Comparison of ENCODE assay signal across 13 mouse cellular contexts in the genomic region with DNA sequence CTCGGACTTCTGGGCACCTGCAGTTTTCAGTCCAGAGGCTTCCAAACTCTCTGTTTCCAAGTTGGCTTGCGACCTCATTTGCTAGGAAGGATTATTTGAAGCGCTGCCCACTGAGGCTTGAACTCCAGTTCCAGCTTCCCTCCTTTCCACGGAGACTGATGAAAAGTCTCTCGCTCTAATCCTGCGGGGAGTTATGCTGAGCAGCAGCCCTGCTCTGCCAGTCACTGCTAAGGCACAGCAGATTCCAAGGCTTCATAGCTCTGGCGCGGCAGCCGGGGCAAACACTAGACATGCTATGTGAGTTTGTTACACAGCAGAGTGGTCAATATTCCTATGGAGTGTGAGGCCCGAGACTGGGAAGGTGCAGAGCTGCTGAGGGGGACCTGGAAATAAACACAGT.
DNase-seq lines count a peak whose midpoint lies in the region; ATAC-seq and TF ChIP-seq lines count a peak whose summit lies in the region.
"Had no signal": no experiment of that assay in that cellular context is flagged by ENCODE, and none has a peak within 500 bp of the region (broad histone marks: within the 10 kb centered on the region; RNA-seq: fewer than 3 reads in every experiment).

No protein-coding gene starts in this region.

- no peaks in the 10 kb centered on the region for H3K27me3 ChIP-seq in hindbrain, postnatal 0 days (ENCODE audit: insufficient read depth, low read length)
- H3K27me3 ChIP-seq in hindbrain, embryonic 10.5 days (ENCODE audit: insufficient read depth, poor library complexity, severe bottlenecking), result peaks cover 20% of the 10 kb centered on the region; the same call in 1 of the 2 replicates
- H3K27me3 ChIP-seq in testis, adult 2 months (ENCODE audit: control insufficient read depth, insufficient read depth, low read length), result no peaks in the 10 kb centered on the region
- no peaks in the 10 kb centered on the region for H3K27me3 ChIP-seq in embryonic facial prominence, embryonic 10.5 days (replicated peaks; ENCODE audit: low read depth, poor library complexity, severe bottlenecking)
- H3K27me3 ChIP-seq: embryonic facial prominence, embryonic 12.5 days; forebrain, embryonic 13.5 days had no signal

- DNase-seq in heart, adult 11 months, result peak; percentile 72
- DNase-seq in heart, adult 8-10 months (ENCODE audit: low spot score), result no peak
- peak; percentile 40 for DNase-seq in hindbrain, postnatal 0 days (ENCODE audit: low spot score)
- DNase-seq in hindbrain, embryonic 10.5 days (ENCODE audit: low spot score), result no peak
- no peak for DNase-seq in testis, postnatal 10 days (ENCODE audit: low spot score)
- no peak for DNase-seq in embryonic facial prominence, embryonic 10.5 days (ENCODE audit: low spot score)
- DNase-seq: adrenal gland, adult 2 months; right cerebral cortex, postnatal 25 days had no signal

- 47% methylated on average over 10 of the region's 10 CpGs for WGBS in hindbrain, postnatal 0 days
- 72% methylated on average over 10 of the region's 10 CpGs for WGBS in hindbrain, embryonic 10.5 days
- WGBS in embryonic facial prominence, embryonic 10.5 days, result 78% methylated on average over 10 of the region's 10 CpGs

- H3K4me3 ChIP-seq in hindbrain, postnatal 0 days (ENCODE audit: low read length), result no peak overlapping the region
- no peak overlapping the region for H3K4me3 ChIP-seq in hindbrain, embryonic 10.5 days
- peak overlapping the region; percentile 71 for H3K4me3 ChIP-seq in testis, adult 2 months (ENCODE audit: control insufficient read depth, low read depth, low read length)
- no peak overlapping the region for H3K4me3 ChIP-seq in embryonic facial prominence, embryonic 10.5 days
- H3K4me3 ChIP-seq: embryonic facial prominence, embryonic 12.5 days; forebrain, embryonic 13.5 days had no signal

- no peaks in the 10 kb centered on the region for H3K9me3 ChIP-seq in hindbrain, postnatal 0 days (ENCODE audit: low read length)
- no peaks in the 10 kb centered on the region for H3K9me3 ChIP-seq in hindbrain, embryonic 10.5 days
- no peaks in the 10 kb centered on the region for H3K9me3 ChIP-seq in embryonic facial prominence, embryonic 10.5 days
- H3K9me3 ChIP-seq: embryonic facial prominence, embryonic 12.5 days; forebrain, embryonic 13.5 days had no signal

- TF ChIP-seq POLR2A in testis, adult 2 months (IDR thresholded peaks at IDR 0.05; ENCODE audit: control insufficient read depth, low read depth, low read length), result no peak

- no peak overlapping the region for H3K27ac ChIP-seq in hindbrain, postnatal 0 days
- H3K27ac ChIP-seq in hindbrain, embryonic 10.5 days, result no peak overlapping the region
- no peak overlapping the region for H3K27ac ChIP-seq in testis, adult 2 months (ENCODE audit: control insufficient read depth, insufficient read depth, low read depth, low read length)
- no peak overlapping the region for H3K27ac ChIP-seq in embryonic facial prominence, embryonic 10.5 days (replicated peaks)
- H3K27ac ChIP-seq: embryonic facial prominence, embryonic 12.5 days; forebrain, embryonic 13.5 days; liver, embryonic 14.5 days had no signal

- peaks cover 11% of the 10 kb centered on the region for H3K4me1 ChIP-seq in hindbrain, postnatal 0 days (ENCODE audit: insufficient read depth, low read length)
- no peaks in the 10 kb centered on the region for H3K4me1 ChIP-seq in hindbrain, embryonic 10.5 days (replicated peaks)
- H3K4me1 ChIP-seq in testis, adult 2 months (ENCODE audit: control insufficient read depth, insufficient read depth, low read length), result peaks cover 11% of the 10 kb centered on the region
- H3K4me1 ChIP-seq in embryonic facial prominence, embryonic 10.5 days, result no peaks in the 10 kb centered on the region
- H3K4me1 ChIP-seq: embryonic facial prominence, embryonic 12.5 days; forebrain, embryonic 13.5 days had no signal

- no peak overlapping the region for H3K9ac ChIP-seq in hindbrain, postnatal 0 days (replicated peaks; ENCODE audit: low read length)
- H3K9ac ChIP-seq: embryonic facial prominence, embryonic 12.5 days; forebrain, embryonic 13.5 days; liver, embryonic 14.5 days had no signal

- ATAC-seq in hindbrain, postnatal 0 days, result no peak; the same call in 1 of the 2 replicates
- ATAC-seq in inflammation-experienced regulatory T-cells, adult 6 months, result no peak
- ATAC-seq: forebrain, embryonic 13.5 days had no signal

- peak overlapping the region; percentile 33; the same call in 1 of the 2 replicates for H3K4me2 ChIP-seq in hindbrain, postnatal 0 days (ENCODE audit: low read depth, low read length)
- H3K4me2 ChIP-seq: embryonic facial prominence, embryonic 12.5 days; forebrain, embryonic 13.5 days had no signal

- TF ChIP-seq CTCF in hindbrain, postnatal 0 days (IDR thresholded peaks at IDR 0.05; ENCODE audit: low read depth), result no peak
- no peak for TF ChIP-seq CTCF in testis, adult 2 months (IDR thresholded peaks at IDR 0.05; ENCODE audit: control insufficient read depth, insufficient read depth, insufficient replicate concordance, low read depth, low read length)

- H3K36me3 ChIP-seq in hindbrain, postnatal 0 days (ENCODE audit: insufficient read depth, low read length), result no peaks in the 10 kb centered on the region
- H3K36me3 ChIP-seq in hindbrain, embryonic 10.5 days, result no peaks in the 10 kb centered on the region
- no peaks in the 10 kb centered on the region for H3K36me3 ChIP-seq in testis, adult 2 months (ENCODE audit: control insufficient read depth, insufficient read depth, low read length)
- no peaks in the 10 kb centered on the region for H3K36me3 ChIP-seq in embryonic facial prominence, embryonic 10.5 days (replicated peaks)
- H3K36me3 ChIP-seq: embryonic facial prominence, embryonic 12.5 days had no signal

Comparison
In these comparisons a context has a peak if more than half of its experiments do, and no peak if none do; other contexts are left out.
1. DNase-seq: peak in heart, adult 11 months (single experiment) and hindbrain, postnatal 0 days (single experiment); none in heart, adult 8-10 months (single experiment), hindbrain, embryonic 10.5 days (single experiment), testis, postnatal 10 days (single experiment) and embryonic facial prominence, embryonic 10.5 days (single experiment).